Mouse (Mus musculus): ENCODE measurements around the gene Gm29609.

DNA sequence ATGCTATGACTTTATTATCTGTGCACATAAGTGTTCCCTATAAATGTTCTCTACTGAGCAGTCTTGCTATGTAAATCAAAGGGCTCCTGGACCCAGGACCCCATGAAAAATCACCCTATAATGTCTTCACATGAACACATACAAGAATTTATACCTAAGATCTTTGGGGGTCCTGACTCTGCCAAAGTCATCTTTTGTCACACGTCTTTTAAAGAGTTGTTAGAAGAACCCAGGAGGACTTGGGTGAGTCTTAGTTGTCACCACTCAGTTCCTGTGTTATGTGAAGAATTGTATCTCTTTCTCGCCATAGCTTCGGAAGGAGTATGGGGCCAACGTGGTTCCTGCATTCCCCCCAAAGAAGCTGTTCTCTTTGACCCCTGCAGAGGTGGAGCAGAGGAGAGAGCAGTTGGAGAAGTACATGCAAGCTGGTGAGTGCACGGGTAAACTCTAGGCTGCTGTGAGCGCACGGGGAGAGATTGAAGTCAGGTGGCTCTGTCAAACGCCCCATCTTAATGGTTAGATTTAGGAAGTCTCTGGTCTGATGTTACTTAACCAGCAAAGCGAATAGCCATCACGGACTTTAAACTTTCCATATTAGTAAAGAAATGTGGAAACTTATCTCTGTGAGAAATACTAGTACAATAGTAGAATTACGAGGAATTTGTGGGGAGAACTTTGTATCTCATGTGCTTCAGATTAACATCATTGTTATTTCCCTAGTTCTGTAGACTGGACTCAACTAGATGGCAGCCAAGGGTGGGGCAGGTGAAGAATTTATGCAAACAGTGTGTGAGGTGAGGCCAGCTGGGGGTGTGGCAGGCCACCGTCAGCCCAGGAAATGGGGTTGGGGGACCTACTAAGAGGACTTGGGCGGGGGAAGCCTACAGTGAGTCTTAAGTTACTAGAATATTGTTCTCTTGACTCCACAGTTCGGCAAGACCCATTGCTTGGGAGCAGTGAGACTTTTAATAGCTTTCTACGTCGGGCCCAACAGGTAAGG is 15.1 kb upstream of the Gm29609 start:
- TF ChIP-seq POLR2A (IDR thresholded peaks at IDR 0.05; ENCODE audit: control insufficient read depth, low read depth, low read length) (no peak), CTCF (IDR thresholded peaks at IDR 0.05; ENCODE audit: control insufficient read depth, insufficient read depth, insufficient replicate concordance, low read depth, low read length) (no peak)

Measured in testis, adult 2 months (tissue).